Mouse (Mus musculus): ENCODE measurements around the gene Slc44a2.
A peak's percentile ranks its signal among the peaks of the same experiment; 100 is the strongest.

Gene Slc44a2

DNA sequence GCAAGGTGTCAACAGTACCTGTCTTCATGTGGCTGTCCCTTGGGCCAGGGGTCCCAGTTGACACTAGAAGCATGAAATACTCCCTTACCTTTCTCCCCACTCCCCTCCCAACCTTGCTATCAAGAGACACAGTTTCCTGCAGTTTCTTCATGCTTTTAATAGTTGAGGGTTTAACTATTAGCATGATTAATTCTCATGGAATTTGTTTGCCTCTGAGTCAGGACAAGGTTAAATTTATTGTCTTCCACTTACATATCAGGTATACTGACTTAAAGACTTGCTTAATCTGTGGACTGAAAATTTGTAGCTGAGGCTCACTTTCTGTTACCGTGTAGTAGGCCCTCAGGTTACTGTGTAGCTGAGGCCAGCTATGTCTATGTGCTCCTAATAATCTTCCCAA is 13.0 kb downstream of the Slc44a2 start:
- no peak for DNase-seq (ENCODE audit: low spot score)

DNA sequence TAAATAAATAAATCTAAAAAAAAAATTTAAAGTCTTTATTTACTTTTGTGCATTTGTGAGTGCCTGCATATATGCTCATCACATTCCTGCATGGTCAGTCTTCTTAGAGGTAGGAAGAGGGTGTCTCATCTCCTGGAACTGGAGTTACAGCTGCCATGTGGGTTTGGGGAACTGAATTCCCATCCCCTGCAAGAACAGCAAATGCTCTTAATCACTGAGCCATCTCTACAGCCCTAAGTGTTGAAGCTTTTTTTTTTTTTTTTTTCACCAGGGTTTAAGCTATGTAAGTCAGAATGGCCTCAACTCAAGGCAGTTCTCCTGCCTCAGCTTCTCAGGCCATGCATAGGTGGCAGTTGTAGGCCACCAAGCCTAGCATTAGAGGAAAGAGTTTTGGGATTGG is 14.2 kb downstream of the Slc44a2 start:
- DNase-seq (ENCODE audit: low spot score), result no peak

DNA sequence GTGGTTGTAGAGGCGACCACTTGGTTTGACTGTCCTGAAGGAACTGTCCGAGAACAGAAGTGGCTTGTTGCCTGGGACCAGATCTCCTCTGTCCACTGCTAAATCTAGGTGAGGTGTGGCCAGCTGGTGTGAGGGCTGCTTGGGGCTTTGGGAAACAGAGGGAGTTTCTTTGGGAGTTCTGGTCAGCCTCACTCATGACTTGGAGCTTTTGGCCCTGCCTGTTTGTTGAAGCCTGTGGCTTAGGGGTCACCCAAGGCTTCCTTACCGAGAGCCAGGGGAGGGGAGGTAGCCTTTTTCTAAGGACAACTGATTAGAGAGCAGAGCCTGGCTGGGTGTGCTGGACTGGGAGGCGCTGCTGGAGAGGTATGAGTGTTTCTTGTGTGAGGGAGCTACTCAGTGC is 14.9 kb downstream of the Slc44a2 start:
- DNase-seq (ENCODE audit: low spot score), result no peak

DNA sequence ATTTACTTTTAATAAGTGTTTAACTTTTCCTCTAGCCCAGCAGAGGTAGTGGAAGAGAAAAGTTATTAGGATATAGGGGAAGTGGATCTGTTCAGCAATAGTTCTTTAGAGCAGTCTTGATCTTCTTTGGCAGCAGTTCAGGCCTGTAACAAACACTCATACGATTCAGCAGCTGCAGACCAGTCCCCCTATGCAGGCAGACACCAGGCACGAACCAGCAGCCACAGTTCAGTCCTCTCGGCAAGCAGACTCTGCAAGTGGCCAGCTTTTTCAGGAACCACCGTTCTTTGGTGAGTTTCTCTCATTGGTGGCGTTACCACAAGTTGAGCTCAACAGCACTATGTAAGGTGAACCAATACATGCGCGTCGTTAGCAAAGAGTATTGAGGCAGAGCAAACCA is 16.0 kb downstream of the Slc44a2 start:
- DNase-seq (ENCODE audit: low spot score), result no peak

DNA sequence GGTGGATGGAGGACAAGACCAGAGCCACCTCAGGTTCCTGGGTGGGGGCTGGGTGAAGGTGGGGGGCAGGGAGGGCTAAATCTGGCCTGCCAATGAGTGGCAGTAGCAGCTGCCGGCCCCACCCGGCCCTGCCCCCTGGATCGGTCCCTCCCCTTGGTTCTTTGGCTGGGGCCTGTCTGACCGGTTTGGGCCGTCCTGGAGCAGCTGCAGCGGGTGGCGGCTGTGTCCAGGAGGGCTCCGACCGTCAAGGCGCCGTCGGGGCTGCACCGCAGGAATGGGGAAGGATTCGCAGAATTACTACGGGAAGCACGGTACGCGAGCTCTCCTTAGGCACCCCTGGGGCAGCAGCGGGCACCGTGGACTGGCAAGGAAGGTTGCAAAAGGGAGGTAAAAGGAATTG is 17.2 kb downstream of the Slc44a2 start:
- peak; percentile 14 for DNase-seq (ENCODE audit: low spot score)

DNA sequence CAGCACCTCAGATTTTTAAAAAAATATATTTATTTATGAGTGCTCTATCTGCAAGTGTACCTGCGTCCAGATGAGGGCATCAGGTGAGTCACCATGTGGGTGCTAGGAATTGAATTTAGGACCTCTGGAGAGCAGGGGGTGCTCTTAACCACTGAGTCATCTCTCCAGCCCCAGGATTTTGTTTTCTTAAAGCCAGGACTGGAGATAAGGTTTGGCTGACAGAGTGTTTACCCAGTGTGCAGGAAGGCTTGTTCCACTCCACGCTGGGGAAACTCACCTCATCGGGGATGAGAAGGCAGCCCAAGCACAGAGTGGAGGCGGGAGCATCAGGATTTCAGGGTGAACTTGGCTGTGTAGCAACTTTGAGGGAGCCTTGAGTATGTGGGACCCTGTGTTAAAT is 19.9 kb downstream of the Slc44a2 start:
- DNase-seq (ENCODE audit: low spot score), result no peak

DNA sequence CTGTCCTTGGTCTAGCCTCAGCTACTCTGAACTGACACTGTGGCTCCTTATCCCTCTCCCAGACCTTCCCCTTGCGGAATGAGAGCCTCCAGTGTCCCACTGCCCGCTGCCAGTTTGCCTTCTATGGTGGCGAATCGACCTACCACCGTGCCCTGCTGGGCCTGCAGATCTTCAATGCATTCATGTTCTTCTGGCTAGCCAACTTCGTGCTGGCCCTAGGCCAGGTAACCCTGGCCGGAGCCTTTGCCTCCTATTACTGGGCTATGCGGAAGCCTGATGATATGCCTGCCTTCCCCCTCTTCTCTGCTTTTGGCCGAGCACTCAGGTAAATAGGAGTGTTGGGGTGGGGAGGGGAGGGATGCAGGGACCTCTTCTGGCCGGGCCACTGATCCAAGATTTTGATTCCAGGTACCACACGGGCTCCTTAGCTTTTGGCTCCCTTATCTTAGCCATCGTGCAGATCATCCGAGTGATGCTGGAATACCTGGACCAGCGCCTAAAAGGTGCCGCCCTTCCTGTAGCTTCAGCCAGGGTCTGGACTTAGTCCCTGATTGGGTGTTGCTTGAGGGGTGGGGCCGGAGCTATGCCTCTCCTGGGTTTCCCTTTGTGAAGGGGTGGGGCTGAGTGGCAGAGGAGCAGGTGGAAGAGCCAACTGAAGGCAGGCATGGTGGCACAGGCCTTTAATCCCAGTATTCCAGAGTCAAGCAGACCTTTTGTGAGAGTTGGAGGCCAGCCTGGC is 26.3 kb downstream of the Slc44a2 start:
- no peak for DNase-seq (ENCODE audit: low spot score)

DNA sequence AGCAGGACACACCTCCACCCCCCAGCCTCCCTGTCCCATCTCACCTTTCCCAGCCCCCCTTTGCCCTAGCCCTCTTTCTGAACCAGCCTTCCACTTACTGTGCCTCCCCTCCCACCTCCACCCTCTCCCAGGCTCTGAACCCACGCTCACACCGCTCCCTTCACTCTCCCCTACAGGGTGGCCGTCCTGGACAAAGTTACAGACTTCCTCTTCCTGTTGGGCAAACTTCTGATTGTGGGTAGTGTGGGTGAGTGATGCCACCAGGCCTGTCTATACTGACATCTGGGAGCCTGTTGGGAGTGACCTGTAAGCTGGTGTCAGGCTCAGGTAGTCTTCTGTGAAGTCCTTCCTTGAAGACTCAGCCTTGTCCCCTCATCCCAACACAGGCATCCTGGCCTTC is 27.7 kb downstream of the Slc44a2 start:
- no peak for DNase-seq (ENCODE audit: low spot score)

DNA sequence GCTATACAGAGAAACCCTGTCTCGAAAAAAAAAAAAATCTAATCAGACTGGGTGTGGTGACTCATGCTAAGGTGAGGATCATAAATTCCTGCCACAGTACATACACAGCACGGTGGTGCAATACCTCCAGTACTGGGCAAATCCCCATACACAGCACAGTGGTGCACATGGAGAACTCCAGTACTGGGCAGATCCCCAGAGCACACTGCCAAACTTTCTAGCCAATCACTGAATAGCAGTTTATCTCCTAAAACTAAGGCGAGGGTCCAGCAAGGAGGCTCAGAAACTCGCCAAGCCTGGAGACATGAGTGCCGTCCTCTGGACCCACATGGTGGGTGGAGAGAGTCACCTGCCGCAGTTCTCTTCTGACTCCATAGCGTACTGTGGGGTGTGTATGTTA is 30.7 kb downstream of the Slc44a2 start:
- DNase-seq (ENCODE audit: low spot score), result no peak

DNA sequence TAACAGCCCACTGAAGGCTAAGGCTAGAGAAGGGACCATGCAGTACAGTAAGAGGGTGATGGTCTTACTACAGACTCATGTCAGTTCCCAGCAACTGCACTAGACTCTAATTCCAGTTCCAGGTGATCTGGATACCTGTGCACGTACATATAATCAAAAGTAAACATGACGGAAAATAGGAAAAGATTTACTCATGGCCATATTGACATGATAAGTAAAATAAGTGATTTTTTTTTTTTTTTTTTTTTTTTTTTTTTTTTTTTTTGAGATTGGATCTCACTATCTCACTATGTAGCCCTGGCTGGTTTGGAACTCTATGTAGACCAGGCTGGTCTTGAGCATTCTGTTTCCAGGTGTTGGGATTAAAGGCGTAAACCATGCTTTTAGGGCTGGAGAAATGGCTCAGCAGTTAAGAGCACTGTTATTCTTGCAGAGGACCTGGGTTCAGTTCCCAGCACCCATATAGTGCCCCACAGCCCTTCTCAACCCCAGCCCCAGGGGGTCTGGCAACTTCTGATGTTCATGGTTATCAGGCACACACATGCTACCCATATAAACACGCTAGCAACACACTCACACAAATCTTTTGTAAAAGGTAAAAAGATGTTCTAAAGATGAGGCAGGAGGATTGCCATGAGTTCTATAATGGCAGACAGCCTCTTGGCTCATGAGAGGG is 31.3 kb downstream of the Slc44a2 start:
- no peak for DNase-seq (ENCODE audit: low spot score)

DNA sequence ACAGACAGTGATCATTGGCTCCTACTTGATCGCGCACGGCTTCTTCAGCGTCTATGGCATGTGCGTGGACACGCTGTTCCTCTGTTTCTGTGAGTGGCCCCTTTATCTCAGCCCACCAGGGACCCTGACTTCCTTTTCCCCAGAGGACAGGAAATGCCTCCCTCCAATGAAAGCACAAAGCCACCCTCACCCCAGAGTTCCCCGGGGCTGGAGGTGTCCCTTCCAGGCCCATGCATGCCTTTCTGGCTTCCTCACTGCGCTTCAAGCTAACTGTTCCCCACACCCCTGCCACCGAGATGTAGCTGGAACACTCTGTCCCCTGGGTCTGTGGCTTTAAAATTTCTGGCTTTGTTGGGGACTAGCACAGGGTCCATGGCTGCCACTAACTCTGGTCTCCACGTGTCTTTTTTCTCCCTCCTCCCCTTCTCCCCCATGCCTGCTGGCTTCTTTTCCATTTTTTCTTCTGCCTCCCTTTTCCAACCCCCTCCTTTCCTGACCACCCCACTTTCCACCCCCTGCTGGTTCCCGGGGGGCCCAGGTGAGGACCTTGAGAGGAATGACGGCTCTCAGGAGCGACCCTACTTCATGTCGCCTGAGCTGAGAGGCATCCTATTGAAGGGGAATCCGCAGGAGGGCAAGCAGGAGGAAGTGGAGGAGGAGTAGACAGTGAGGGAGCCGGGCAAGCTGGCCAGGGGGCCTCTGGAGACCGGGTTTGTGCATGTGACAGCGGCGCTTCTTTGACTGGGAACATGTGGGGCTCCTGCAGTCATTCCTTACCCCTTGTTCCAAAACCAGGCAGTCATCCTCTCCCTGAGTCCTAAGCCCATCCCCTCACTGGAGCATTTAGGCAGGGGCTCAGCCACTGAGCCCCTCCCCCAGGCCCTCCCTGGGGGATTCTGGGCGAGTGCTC is 32.2 kb downstream of the Slc44a2 start:
- no peak for DNase-seq (ENCODE audit: low spot score)

DNA sequence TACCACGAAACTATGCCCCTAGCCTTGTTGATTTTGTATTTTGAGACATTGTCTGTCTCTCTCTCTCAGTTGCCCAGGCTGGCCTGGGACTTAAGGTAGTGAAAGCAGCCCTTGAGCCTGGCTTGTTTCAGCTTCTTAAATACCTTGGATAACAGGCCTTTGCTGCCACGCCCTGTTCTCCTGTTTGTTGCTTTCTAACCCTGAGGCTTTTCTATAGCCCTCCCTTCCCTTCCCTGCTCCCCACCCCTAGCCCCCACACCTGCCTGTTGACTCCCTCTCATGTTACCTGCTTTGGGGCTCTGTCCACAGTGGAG is 32.8 kb downstream of the Slc44a2 start:
- DNase-seq (ENCODE audit: low spot score), result peak; percentile 22

DNA sequence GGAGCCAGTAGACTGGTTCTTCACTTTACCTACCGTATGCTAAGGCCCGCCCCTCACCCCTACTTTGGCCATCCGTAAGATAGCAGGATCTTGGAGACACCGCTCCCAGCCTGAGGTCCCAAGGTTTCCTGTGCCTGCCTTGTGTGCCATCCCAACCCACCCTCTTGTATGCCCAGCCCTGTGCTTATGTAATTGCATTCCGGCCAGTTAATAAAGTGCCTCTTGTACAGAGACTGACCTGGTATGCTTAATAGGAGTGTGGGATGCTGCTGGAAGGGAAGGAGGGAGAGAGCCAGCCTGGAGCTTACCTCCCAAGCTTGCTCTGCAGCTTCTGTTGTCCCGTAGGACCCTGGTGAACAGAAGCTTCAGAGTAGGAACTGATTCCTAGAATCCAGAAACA is 34.3 kb downstream of the Slc44a2 start:
- no peak for DNase-seq (ENCODE audit: low spot score)

DNA sequence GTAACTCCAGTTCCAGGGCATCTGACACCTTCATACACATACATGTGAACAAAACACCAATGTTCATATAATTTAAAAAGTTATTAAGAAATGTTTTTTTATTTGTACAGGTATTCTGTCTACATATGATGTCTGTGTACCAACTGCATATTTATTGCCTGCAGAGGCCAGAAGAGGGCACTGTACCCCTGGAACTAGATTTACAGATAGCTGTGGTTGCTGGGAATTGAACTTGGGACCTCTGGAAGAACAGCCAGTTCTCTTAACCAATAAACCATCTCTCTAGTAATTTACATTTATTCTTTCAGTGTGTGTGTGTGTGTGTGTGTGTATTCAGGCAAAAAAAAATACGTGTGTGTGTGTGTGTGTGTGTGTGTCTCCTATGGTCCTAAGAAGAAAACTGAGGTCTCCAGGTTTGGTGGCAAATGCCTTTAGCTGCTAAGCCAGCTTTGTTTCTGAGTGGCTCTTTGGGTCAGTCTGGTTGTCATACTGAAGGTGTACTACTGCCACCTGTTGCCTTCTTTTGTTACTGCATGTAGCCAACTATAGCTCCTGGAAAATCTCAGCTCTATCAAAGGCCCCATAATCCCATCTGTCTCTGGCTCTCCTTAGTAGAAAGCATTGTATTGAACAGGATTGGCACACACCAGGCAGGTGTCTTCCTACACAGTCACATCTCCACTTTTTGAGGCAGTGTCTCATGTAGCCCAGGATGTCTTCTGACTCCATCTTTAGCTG is 36.7 kb downstream of the Slc44a2 start:
- peak; percentile 90 for DNase-seq (ENCODE audit: low spot score)

DNA sequence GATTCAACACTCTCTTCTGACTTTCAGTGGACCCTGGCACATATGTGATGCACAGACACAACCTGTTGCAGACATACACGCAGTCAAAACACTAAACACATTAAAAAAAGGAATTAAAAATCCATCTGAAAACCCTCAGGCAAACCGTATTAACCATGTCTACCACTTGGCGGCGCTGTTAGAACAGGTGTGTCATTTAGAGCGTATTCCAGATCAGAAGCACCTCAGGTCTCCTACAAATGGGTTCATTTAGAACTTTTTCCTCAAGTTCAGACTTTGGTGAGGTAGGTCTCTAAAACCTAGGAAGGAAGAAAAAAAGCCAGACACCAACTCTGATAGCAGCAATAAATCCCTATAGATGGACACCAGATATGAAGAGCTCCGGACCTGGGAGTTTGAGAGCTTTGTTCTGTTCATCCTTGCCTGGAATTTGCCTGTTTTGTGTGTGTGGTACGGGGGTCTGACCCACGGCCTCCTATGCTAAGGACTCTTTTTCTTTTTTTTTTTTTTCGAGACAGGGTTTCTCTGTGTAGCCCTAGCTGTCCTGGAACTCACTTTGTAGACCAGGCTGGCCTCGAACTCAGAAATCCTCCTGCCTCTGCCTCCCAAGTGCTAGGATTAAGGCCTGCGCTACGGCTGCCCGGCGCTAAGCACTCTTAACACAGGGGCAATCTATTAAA is 46.2 kb downstream of the Slc44a2 start:
- DNase-seq (ENCODE audit: low spot score), result peak; percentile 75

DNA sequence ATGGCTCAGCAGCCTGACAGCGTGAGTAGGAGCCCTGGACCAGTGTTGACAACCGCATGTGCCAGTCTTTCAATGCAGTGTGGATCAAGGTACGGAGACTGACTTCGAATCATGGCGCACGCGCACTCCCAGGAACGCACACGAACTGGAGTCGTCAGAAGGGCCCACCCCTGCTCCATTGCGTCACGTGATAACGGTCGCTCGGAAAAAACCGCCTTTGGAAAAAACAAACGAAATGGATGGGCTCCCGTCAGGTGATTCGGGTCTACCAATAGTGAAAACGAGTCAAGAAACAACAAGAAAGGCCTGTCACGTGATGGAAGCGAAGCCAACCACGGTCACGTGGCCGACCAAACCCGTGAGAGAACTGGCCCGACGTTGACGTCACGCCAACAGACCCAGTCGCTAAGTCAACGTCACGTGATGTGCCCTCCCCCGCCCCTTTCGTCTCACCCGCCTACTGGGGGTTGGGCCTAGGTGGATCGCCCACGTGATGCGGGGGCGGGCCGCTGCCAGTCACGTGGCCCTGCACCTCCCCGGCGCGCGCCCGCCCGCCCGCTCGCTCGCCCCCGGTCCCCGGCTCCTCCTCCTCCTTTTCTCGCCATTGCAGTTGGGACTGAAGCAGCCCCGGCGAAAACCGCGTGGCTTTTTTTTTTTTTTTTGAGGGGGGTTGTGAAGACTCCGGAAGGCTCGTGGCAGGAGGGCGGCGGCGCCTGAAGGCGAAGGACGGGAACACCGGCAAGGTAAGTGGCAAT is 47.0 kb downstream of the Slc44a2 start, which contains the start of gene Ilf3:
Gene Ilf3 (plus strand): TSS at position 515 of the 755 bp plus-strand sequence.
- peak; percentile 100 for DNase-seq (ENCODE audit: low spot score)

DNA sequence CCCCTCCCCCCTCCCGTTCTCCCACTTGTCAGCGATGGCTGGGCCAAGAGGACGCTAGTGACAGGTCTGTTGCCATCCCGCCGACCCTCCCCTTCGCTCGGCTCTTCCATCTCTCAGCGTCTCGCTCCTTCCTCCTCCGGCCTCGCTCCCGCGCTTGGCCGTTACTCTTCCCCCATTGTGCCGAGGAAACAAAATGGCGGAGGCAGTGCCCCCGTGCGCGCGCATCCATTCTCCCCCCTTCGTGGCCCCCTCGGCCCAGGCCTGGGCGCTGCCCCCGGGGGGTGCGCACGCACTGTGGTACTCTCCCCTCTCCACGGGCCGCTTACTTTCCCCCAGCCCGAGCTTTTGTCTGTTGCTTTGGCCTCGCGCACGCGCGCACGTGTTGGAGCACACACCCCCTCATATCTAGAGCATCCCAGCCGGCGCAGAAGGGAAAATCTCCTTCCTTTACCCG is 47.7 kb downstream of the Slc44a2 start:
- DNase-seq (ENCODE audit: low spot score), result peak; percentile 85

DNA sequence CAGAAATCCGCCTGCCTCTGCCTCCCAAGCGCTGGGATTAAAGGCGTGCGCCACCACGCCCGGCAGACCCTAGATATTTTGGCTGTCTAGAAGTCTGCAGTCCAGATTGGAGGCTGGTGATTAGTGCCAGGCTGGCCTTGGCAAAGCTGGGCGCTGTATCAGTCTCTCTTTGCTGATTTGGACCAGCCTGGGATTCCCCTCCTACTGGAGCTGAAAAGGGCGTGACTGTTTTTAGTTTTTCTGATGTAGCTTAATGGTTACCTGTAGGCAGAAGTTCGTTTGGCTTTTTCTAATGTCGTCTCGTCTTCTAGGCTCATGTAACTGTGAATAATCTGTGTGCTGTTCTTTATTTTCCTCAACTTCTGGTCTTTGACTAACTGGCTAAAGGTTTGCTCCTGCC is 48.6 kb downstream of the Slc44a2 start:
- no peak for DNase-seq (ENCODE audit: low spot score)

DNA sequence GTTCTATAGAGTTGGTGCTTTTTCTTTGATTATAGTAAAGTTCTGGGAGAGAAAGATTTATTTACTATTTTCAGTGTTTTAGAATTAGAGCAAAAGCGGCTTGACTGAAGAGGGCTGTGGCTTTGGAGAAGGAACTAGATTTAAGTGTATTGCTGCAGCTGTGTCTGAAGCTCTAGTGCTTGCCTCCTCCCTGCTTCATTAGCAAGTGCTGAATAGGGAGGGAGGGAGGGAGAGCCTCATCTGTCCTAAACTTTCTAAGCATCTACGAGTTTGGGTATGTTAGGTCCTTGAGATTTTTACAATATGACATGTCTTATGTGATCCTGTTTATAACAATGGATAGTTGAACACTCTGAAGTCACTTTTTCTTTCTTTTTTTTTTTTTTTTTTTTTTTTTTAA is 50.4 kb downstream of the Slc44a2 start:
- no peak for DNase-seq (ENCODE audit: low spot score)

DNA sequence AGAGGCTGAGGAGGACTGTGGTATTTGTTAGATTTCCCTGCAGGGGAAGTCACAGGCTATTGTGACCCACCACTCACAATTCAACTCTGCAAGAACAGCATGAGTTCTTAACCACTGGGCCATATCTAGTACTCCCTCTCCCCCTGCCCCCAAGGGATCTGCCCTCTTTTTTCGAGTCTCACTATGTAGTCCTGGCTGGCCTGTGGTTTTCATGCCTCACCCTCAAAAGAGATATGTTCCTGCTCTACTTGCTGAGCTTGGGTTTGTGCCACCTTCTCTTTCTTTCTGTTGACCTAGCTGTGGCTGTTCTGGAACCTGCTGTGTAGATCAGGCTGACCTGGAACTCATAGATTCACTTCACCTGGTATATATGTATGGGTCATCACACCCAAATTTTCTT is 52.0 kb downstream of the Slc44a2 start:
- no peak for DNase-seq (ENCODE audit: low spot score)

DNA sequence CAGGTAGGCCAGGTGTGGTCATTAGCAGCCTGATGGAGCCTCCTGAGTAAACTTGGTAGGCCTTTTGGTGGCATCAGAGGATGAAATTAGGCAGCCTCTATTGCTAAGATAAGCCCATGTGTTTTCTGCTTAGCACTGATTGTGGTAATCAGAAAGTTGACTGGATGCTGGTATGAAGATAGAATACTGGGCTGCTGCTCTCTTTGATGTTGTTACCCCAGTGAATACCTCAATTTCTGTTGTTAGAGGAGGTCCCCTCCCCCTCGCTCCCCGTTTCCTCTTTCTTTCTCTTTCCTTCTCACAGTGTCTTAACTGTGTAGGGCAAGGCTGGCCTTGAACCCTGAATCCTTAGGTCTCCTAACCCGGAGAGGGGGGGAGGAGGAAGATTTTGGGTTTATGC is 58.7 kb downstream of the Slc44a2 start:
- no peak for DNase-seq (ENCODE audit: low spot score)
